ENCODE assay signal across 9 mouse cellular contexts in genomic region chr12:70476884-70477576, GRCm38 (mm10). TPM values are rescaled to one million over a fixed set of nuclear protein-coding genes. Genes with fewer than 3 reads are reported as not detected.
DNase-seq lines count a peak whose midpoint lies in the region; ATAC-seq lines count a peak whose summit lies in the region.
"Had no signal": no experiment of that assay in that cellular context is flagged by ENCODE, and none has a peak within 500 bp of the region (broad histone marks: within the 10 kb centered on the region; RNA-seq: fewer than 3 reads in every experiment).

No protein-coding gene starts in this region.

- DNase-seq in lung, postnatal 25 days (ENCODE audit: low spot score), result no peak
- peak; percentile 20 for DNase-seq in brain, adult 2 months (ENCODE audit: low read depth, low spot score)
- DNase-seq in kidney, postnatal 25 days, result peak; percentile 19 to 36
- DNase-seq in thymus, postnatal 25 days, result peak; percentile 11
- no peak for DNase-seq in adrenal gland, postnatal 4 days (ENCODE audit: low spot score in 2 of 2)
- DNase-seq in urinary bladder, postnatal 25 days (ENCODE audit: low spot score), result no peak

- WGBS in lung, embryonic 15.5 days, result 64% methylated on average over 16 of the region's 16 CpGs

- no peaks in the 10 kb centered on the region for H3K36me3 ChIP-seq in lung, embryonic 15.5 days
- H3K36me3 ChIP-seq: hindbrain, embryonic 12.5 days; midbrain, embryonic 12.5 days had no signal

- H3K9me3 ChIP-seq in lung, embryonic 15.5 days, result no peaks in the 10 kb centered on the region
- H3K9me3 ChIP-seq: hindbrain, embryonic 12.5 days; midbrain, embryonic 12.5 days had no signal

- no peak overlapping the region for H3K9ac ChIP-seq in lung, embryonic 15.5 days
- H3K9ac ChIP-seq: hindbrain, embryonic 12.5 days; midbrain, embryonic 12.5 days had no signal

- no peaks in the 10 kb centered on the region for H3K27me3 ChIP-seq in lung, embryonic 15.5 days
- H3K27me3 ChIP-seq: hindbrain, embryonic 12.5 days; midbrain, embryonic 12.5 days had no signal

- H3K4me3 ChIP-seq in lung, embryonic 15.5 days, result no peak overlapping the region
- H3K4me3 ChIP-seq: hindbrain, embryonic 12.5 days; midbrain, embryonic 12.5 days had no signal

- no peaks in the 10 kb centered on the region for H3K4me1 ChIP-seq in lung, embryonic 15.5 days
- H3K4me1 ChIP-seq: midbrain, embryonic 12.5 days had no signal

- H3K27ac ChIP-seq in lung, embryonic 15.5 days, result no peak overlapping the region
- H3K27ac ChIP-seq: hindbrain, embryonic 12.5 days; midbrain, embryonic 12.5 days had no signal

- peak overlapping the region; percentile 12; the same call in 1 of the 2 replicates for H3K4me2 ChIP-seq in lung, embryonic 15.5 days
- H3K4me2 ChIP-seq: hindbrain, embryonic 12.5 days; midbrain, embryonic 12.5 days had no signal

- ATAC-seq in lung, embryonic 15.5 days (ENCODE audit: borderline replicate concordance, extremely low read depth, low FRiP score, low TSS enrichment), result no peak

RNA-seq across cellular contexts. Expression of gene Tmx1, which starts 24.1 kb away (rescaled TPM):
- 118 and 123 TPM in 2 replicates for polyA plus RNA-seq in lung, embryonic 15.5 days (2015; fragmentation: Nextera tagmentation; extraction: Ambion mirVana)
- 10 to 100 TPM; 56.7 to 60.1 TPM for total RNA-seq in adrenal gland, postnatal 4 days (2021)

Comparison
In these comparisons a context has a peak if more than half of its experiments do, and no peak if none do; other contexts are left out.
1. DNase-seq: peak in brain, adult 2 months (single experiment), kidney, postnatal 25 days (2 of 2) and thymus, postnatal 25 days (single experiment); none in lung, postnatal 25 days (single experiment), adrenal gland, postnatal 4 days (0 of 2) and urinary bladder, postnatal 25 days (single experiment).